Mouse (Mus musculus) retina, postnatal 7 days (tissue): ENCODE results near the gene Sass6.
"Not testable (repeated sequence)": the region's sequence is repeated elsewhere in the genome, so short reads cannot be mapped to it uniquely, and the experiment has no call there.

Source experiments
- DNase-seq: peaks from one replicate; pipeline ENCODE4 v3.0.0-alpha.2; 2012; ENCODE audit warnings: low read depth, low spot score

The Sass6 gene

DNA sequence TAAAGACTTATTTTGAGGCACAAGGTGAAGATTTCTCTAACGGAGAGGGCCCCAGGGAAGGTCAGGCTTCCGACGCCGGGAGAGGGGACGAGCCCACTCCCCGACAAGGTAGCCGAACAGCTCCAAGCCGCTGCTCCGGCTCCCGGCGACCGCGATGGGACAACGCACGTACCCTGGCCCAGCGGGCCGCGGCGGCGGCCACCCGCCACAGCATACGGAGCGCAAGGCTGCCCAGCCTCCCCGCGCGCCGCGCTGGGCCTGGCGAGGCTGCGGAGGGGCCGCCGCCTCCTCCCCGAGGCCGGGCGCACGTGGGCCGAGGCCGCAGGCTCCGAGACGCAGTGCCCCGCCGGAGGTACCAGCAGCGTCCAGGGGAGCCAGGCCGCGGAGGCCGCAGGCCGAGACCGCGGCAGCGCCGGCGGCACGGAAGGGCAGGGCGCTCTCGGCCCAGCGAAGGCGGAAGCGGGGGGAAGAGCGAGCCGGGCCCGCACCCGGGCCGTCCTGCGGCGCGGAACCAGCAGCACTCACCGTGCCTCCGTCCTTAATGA is 67.2 kb downstream of the Sass6 start:
- no peak for DNase-seq

DNA sequence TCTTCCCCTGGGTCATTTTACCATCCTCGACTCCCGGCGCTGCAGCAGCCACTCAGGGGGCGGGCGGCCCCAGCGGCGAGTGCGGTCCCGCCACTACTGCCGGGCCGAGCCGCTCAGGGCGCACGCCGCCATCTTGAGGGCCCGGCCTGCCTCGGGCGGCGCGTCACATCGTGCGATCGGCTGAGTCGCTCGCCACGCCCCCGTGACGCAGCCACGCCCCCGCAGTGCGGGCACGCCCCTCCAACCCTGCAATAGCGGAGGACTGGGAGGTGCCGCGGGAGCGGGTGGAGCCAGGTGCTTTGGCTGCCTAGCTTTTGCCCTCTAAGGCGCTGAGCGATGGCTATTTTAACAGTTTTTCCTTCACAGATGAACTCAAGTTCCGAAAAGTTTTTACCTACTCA is 67.7 kb downstream of the Sass6 start, which contains the start of gene Mfsd14a:
TSS of gene Mfsd14a (minus strand) at position 215 of the 401 bp plus-strand sequence.
- peak; percentile 89 for DNase-seq

DNA sequence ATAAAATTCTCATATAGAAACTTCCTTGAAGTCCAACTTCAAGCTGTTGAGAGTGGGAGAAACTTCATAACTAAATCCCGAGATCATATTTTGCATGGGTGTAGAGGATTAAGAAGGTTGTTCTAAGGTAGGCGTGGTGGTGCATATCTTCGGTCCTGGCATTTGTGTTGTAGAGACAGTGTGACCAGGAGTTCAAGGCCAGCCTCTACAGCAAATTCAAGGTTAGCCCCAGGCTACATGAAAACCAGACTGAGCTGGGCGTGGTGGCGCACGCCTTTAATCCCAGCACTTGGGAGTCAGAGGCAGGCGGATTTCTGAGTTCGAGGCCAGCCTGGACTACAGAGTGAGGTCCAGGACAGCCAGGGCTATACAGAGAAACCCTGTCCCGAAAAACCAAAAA is 69.5 kb downstream of the Sass6 start:
- DNase-seq, result not testable (repeated sequence)
